Mouse (Mus musculus) thymus, adult 2 months (tissue): ENCODE data around the gene Tubg1.

Experiments
- CTCF ChIP-seq: fragments of 200-500 bp; IDR thresholded peaks from 2 replicates; pipeline ENCODE4 v1.5.1; 2012; ENCODE audit warnings: mild to moderate bottlenecking, control low read depth, low read length, moderate library complexity, borderline replicate concordance; ENCODE audit not compliant: control insufficient read depth, poor library complexity, insufficient read depth; ENCODE audit errors: extremely low read depth
- POLR2A ChIP-seq: fragments of 200-500 bp; IDR thresholded peaks from 2 replicates; pipeline ENCODE4 v1.6.1; 2012; ENCODE audit warnings: mild to moderate bottlenecking, low read length, control low read depth, moderate library complexity; ENCODE audit not compliant: control insufficient read depth, poor library complexity, insufficient read depth; ENCODE audit errors: extremely low read depth

- TF ChIP-seq CTCF (no peak), POLR2A (no peak)
These were observed 55.9 kb downstream of the Tubg1 start for GRCm38 (mm10) chr11:101175636-101176116.
